Mouse (Mus musculus): ENCODE results near the gene Uqcc2. TPM values are rescaled to one million over a fixed set of nuclear protein-coding genes. Genes with fewer than 3 reads are reported as not detected.

Gene Uqcc2
- polyA plus RNA-seq, 1 experiment from 2014 or later, result 267 TPM

DNA sequence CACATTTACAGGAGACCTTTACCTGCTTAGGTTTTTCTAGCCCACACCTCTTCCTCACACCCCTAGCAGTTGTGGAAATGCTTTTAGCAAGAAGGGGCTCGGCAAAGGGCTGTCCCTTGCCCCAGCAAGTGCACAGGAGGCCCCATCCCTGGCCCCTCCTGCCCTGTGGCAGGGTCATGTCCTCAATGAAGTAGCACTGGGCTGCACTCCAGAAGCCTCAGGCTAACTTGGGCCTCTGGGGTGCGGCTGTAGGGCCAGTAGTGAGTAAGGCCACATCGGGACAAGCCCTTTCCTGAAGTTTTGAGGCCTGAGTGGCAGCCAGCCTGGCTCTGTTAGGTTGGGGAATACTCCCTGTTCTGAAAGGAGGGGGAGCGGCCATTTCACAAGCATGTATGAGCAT lies 27.2 kb upstream of the Uqcc2 start:
- WGBS, result 58% methylated on average over 4 of the region's 4 CpGs
- Histone ChIP-seq H3K9ac (ENCODE audit: low read length) (0 out of 2 replicates have a peak overlapping the region, but pooled peaks have one; percentile 43), H3K9me3 (replicated peaks; ENCODE audit: control insufficient read depth, low read length) (no peaks in the 10 kb centered on the region), H3K4me1 (ENCODE audit: control insufficient read depth, insufficient read depth, low read length) (no peaks in the 10 kb centered on the region; the same call in 1 of the 2 replicates), H3K4me2 (ENCODE audit: low read depth, low read length) (no peak overlapping the region), H3K36me3 (ENCODE audit: control insufficient read depth, insufficient read depth, low read length) (no peaks in the 10 kb centered on the region), H3K4me3 (replicated peaks; ENCODE audit: low read length) (no peak overlapping the region), H3K27ac (ENCODE audit: low read length) (peak overlapping the region; percentile 41; the same call in 1 of the 2 replicates), H3K27me3 (ENCODE audit: control insufficient read depth, insufficient read depth, low read length) (no peaks in the 10 kb centered on the region)
- ATAC-seq (ENCODE audit: insufficient read depth, low FRiP score), result no peak

DNA sequence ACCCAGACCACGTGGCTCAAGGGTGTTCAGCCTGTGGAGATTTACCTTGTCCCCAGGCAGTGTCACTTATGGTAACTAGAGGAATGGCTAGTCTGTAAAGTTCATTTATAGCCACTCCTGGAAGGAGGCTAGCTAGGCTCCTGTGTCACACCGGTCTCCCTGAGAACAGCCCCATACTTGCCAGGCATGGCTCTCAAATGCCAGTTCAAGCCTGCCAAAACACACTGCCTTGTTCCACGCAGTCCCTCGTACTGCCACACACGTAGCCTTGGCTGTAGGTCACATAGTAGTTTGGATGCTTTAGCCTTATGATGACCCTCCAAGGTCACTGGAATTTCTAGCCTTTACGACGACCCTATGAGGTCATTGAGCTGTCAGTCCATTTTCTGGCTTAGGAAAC lies 25.5 kb upstream of the Uqcc2 start:
- Histone ChIP-seq H3K27me3 (ENCODE audit: control insufficient read depth, insufficient read depth, low read length) (no peaks in the 10 kb centered on the region), H3K9me3 (replicated peaks; ENCODE audit: control insufficient read depth, low read length) (no peaks in the 10 kb centered on the region), H3K27ac (ENCODE audit: low read length) (no peak overlapping the region), H3K9ac (ENCODE audit: low read length) (no peak overlapping the region), H3K4me2 (ENCODE audit: low read depth, low read length) (no peak overlapping the region), H3K4me3 (replicated peaks; ENCODE audit: low read length) (no peak overlapping the region), H3K36me3 (ENCODE audit: control insufficient read depth, insufficient read depth, low read length) (no peaks in the 10 kb centered on the region), H3K4me1 (ENCODE audit: control insufficient read depth, insufficient read depth, low read length) (peaks cover under 1% of the 10 kb centered on the region; the same call in 1 of the 2 replicates)
- WGBS, result 71% methylated on average over 7 of the region's 7 CpGs
- ATAC-seq (ENCODE audit: insufficient read depth, low FRiP score), result no peak

DNA sequence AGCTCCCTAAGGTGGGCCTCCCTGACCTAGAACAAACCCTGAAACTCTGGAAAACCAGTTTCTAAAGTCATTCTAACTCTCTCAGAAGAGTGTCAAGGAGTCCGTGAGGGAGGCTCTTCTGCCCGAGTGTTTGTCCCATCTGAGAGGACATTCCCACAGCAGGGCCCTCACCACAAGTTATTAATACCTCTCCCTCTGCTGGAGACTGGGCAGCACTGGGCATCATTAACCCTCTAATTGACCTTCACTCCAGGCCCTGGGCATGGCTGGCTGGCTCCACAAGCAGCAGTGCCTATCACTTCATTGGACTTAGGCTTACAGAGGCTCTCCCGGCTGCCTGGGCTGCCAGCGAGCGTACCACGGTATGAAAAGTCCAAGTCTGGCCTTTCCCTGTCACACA lies 24.7 kb upstream of the Uqcc2 start:
- peaks cover 8% of the 10 kb centered on the region; the same call in 1 of the 2 replicates for H3K4me1 ChIP-seq (ENCODE audit: control insufficient read depth, insufficient read depth, low read length)
- 83% methylated on average over 6 of the region's 6 CpGs for WGBS
- no peaks in the 10 kb centered on the region for H3K9me3 ChIP-seq (replicated peaks; ENCODE audit: control insufficient read depth, low read length)
- no peak overlapping the region for H3K4me2 ChIP-seq (ENCODE audit: low read depth, low read length)
- no peak overlapping the region for H3K4me3 ChIP-seq (replicated peaks; ENCODE audit: low read length)
- no peak for ATAC-seq (ENCODE audit: insufficient read depth, low FRiP score)
- no peaks in the 10 kb centered on the region for H3K36me3 ChIP-seq (ENCODE audit: control insufficient read depth, insufficient read depth, low read length)
- no peak overlapping the region for H3K9ac ChIP-seq (ENCODE audit: low read length)
- H3K27me3 ChIP-seq (ENCODE audit: control insufficient read depth, insufficient read depth, low read length), result no peaks in the 10 kb centered on the region
- H3K27ac ChIP-seq (ENCODE audit: low read length), result no peak overlapping the region

DNA sequence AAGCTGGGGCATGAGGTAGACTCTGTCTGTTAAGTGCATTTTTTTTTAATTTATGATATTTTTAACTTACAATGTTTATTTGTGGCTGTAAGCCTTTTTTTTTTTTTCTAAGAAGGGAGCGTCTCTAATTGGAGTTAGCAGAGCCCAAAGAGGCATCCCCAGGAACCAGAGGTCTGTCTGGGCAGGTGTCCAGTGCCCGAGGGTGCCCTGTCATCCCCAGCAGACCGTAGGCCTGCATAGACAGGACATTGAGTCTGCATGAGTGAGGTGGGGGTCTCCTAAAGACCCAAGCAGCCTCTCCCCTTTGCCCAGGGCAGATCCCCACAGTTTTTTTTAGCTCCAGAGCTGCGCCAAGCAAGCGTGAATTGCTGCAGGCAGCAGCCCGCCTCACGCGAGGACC lies 22.0 kb upstream of the Uqcc2 start:
- WGBS, result 76% methylated on average over 8 of the region's 8 CpGs
- H3K9ac ChIP-seq (ENCODE audit: low read length), result no peak overlapping the region
- H3K36me3 ChIP-seq (ENCODE audit: control insufficient read depth, insufficient read depth, low read length), result no peaks in the 10 kb centered on the region
- no peak for ATAC-seq (ENCODE audit: insufficient read depth, low FRiP score)
- no peaks in the 10 kb centered on the region for H3K9me3 ChIP-seq (replicated peaks; ENCODE audit: control insufficient read depth, low read length)
- no peak overlapping the region for H3K4me3 ChIP-seq (replicated peaks; ENCODE audit: low read length)
- H3K4me2 ChIP-seq (ENCODE audit: low read depth, low read length), result no peak overlapping the region
- H3K4me1 ChIP-seq (ENCODE audit: control insufficient read depth, insufficient read depth, low read length), result peaks cover 16% of the 10 kb centered on the region; the same call in 1 of the 2 replicates
- no peak overlapping the region for H3K27ac ChIP-seq (ENCODE audit: low read length)
- no peaks in the 10 kb centered on the region for H3K27me3 ChIP-seq (ENCODE audit: control insufficient read depth, insufficient read depth, low read length)

DNA sequence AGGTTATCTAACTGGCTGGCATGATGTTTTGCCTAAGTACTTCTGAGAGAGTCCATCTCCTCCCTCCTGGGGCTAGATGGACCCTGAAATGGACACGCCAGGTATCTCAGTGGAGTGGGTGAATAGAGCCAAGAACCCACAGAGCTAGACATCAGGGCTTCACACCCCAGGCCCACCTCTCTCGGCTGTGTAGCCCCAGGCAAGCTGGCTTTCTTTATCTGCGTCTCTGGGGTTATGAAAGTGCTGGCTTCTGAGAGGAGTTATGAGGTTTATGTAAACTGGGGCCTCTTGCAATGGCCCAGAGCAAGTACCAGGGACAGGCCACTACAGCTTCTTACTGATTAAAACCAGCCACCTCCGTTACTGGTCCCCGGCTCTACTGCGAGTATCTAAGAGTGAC lies 21.2 kb upstream of the Uqcc2 start:
- WGBS, result 74% methylated on average over 6 of the region's 6 CpGs
- Histone ChIP-seq H3K4me2 (ENCODE audit: low read depth, low read length) (no peak overlapping the region), H3K9ac (ENCODE audit: low read length) (no peak overlapping the region), H3K27me3 (ENCODE audit: control insufficient read depth, insufficient read depth, low read length) (no peaks in the 10 kb centered on the region), H3K4me1 (ENCODE audit: control insufficient read depth, insufficient read depth, low read length) (peaks cover 16% of the 10 kb centered on the region; the same call in 1 of the 2 replicates), H3K9me3 (replicated peaks; ENCODE audit: control insufficient read depth, low read length) (no peaks in the 10 kb centered on the region), H3K36me3 (ENCODE audit: control insufficient read depth, insufficient read depth, low read length) (no peaks in the 10 kb centered on the region), H3K27ac (ENCODE audit: low read length) (peak overlapping the region; percentile 93; the same call in 1 of the 2 replicates), H3K4me3 (replicated peaks; ENCODE audit: low read length) (no peak overlapping the region)
- ATAC-seq (ENCODE audit: insufficient read depth, low FRiP score), result no peak

DNA sequence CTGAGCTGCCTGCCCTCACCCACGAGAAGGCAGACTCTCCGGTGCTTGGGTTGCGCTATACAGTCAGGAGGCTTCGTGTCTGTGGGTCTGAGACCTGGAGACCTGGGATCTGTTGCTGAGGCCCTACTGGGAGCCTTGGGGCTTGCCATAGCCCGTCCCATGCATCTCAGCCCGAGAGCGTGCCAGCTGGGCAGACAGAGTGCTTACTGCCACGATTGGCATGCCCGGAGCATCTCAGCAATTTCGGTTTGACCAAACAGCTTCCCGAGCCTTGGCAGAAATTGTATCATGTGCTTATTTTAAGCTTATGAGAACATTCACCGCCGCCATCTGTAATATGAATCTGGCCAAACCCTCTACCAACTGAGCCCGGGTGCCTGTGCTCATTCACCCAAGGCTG lies 20.5 kb upstream of the Uqcc2 start:
- ATAC-seq (ENCODE audit: insufficient read depth, low FRiP score), result no peak
- no peak overlapping the region for H3K4me2 ChIP-seq (ENCODE audit: low read depth, low read length)
- no peak overlapping the region for H3K4me3 ChIP-seq (replicated peaks; ENCODE audit: low read length)
- no peaks in the 10 kb centered on the region for H3K36me3 ChIP-seq (ENCODE audit: control insufficient read depth, insufficient read depth, low read length)
- H3K9ac ChIP-seq (ENCODE audit: low read length), result no peak overlapping the region; the same call in 1 of the 2 replicates
- peak overlapping the region; percentile 93 for H3K27ac ChIP-seq (ENCODE audit: low read length)
- WGBS, result 85% methylated on average over 14 of the region's 14 CpGs
- H3K27me3 ChIP-seq (ENCODE audit: control insufficient read depth, insufficient read depth, low read length), result no peaks in the 10 kb centered on the region
- peaks cover 16% of the 10 kb centered on the region; the same call in 1 of the 2 replicates for H3K4me1 ChIP-seq (ENCODE audit: control insufficient read depth, insufficient read depth, low read length)
- H3K9me3 ChIP-seq (replicated peaks; ENCODE audit: control insufficient read depth, low read length), result no peaks in the 10 kb centered on the region

DNA sequence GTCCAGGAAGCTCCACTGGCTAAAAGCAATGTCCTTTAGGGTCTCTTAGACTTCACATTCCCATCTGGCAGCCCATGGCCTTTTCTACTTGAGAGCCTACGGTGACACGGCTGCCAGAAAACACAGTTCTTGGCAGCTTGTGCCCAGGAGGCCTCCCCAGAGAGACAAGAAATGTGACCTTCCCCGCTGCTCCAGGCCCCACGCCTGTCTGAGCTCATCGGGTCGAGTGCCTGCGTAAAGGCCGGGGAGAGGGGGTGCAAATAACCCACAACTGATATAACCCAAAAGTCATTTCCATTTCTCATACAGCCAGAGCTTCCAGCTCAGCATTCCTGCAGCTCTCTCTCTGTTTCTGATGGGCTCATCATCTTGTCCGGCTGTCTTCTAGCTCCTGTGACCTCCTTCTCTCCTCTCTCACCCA lies 20.1 kb upstream of the Uqcc2 start:
- Histone ChIP-seq H3K9ac (ENCODE audit: low read length) (peak overlapping the region; percentile 43), H3K4me3 (replicated peaks; ENCODE audit: low read length) (no peak overlapping the region), H3K27ac (ENCODE audit: low read length) (peak overlapping the region; percentile 93), H3K36me3 (ENCODE audit: control insufficient read depth, insufficient read depth, low read length) (no peaks in the 10 kb centered on the region), H3K4me2 (ENCODE audit: low read depth, low read length) (no peak overlapping the region), H3K4me1 (ENCODE audit: control insufficient read depth, insufficient read depth, low read length) (peaks cover 16% of the 10 kb centered on the region; the same call in 1 of the 2 replicates), H3K27me3 (ENCODE audit: control insufficient read depth, insufficient read depth, low read length) (no peaks in the 10 kb centered on the region), H3K9me3 (replicated peaks; ENCODE audit: control insufficient read depth, low read length) (no peaks in the 10 kb centered on the region)
- WGBS, result 47% methylated on average over 9 of the region's 9 CpGs
- ATAC-seq (ENCODE audit: insufficient read depth, low FRiP score), result no peak

DNA sequence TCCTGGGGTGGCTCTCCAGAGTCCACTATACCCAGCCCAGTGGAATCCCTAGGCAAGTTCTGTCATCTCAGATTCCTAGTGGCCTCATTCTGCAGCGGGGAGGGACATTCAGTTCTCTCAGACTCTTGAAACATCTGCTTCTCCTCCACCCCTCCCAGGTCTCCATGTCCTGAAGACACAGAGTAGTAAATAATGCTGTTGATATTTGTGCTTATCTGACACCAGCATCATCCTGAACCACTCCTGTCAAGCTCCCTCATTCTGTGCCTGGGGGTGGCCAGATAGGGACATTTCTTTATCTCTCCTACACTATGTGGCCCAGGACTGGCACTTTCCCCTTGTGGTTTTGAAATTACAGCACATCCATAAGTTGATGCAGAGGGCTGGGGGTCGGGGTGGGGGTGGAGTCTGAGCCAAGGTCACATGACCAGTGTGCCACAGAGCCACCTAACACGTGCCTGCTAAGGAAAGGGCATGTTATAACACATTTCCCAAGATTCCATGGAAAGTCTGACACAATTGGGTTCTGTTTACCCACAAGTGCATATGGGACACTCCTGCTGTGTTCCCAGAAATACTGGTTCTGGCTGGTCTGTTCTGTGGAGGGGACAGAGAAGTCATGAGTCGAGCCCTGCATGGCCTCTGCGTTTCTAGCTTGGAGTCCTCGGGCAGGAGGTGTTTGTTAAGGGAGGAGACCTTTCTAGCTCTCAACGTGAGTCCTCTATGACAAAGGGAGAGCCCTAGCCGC lies 19.4 kb upstream of the Uqcc2 start:
- Histone ChIP-seq H3K27ac (ENCODE audit: low read length) (peak overlapping the region; percentile 93), H3K9ac (ENCODE audit: low read length) (peak overlapping the region; percentile 43)

DNA sequence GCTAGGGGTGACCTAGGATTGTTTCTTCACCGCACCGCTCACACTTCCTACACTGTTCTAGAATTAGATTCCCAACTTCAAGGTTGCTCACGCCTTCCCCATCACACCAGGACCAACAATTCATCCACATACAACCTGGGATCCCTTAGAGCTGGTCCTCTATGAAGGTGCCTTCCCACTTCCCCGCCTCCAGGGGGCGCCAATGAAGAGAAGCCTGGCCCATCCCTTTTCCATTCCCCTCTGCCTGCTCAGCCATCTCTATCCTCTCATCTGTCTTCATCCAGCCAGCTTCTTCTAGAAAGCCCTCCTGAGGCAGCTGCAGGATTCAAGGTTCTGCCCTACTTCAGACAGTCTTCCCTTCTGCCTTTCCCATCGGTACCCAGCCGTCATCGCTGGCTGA lies 17.7 kb upstream of the Uqcc2 start:
- H3K4me1 ChIP-seq (ENCODE audit: control insufficient read depth, insufficient read depth, low read length), result peaks cover 16% of the 10 kb centered on the region; the same call in 1 of the 2 replicates
- H3K36me3 ChIP-seq (ENCODE audit: control insufficient read depth, insufficient read depth, low read length), result no peaks in the 10 kb centered on the region
- no peak for ATAC-seq (ENCODE audit: insufficient read depth, low FRiP score)
- 70% methylated on average over 8 of the region's 8 CpGs for WGBS
- H3K4me3 ChIP-seq (replicated peaks; ENCODE audit: low read length), result no peak overlapping the region
- H3K4me2 ChIP-seq (ENCODE audit: low read depth, low read length), result no peak overlapping the region
- no peaks in the 10 kb centered on the region for H3K9me3 ChIP-seq (replicated peaks; ENCODE audit: control insufficient read depth, low read length)
- no peak overlapping the region for H3K27ac ChIP-seq (ENCODE audit: low read length)
- H3K9ac ChIP-seq (ENCODE audit: low read length), result no peak overlapping the region
- H3K27me3 ChIP-seq (ENCODE audit: control insufficient read depth, insufficient read depth, low read length), result no peaks in the 10 kb centered on the region

More for the DNA sequence above, 19.4 kb upstream of the Uqcc2 start:
- Histone ChIP-seq H3K36me3 (ENCODE audit: control insufficient read depth, insufficient read depth, low read length) (no peaks in the 10 kb centered on the region), H3K4me3 (replicated peaks; ENCODE audit: low read length) (no peak overlapping the region), H3K9me3 (replicated peaks; ENCODE audit: control insufficient read depth, low read length) (no peaks in the 10 kb centered on the region), H3K27me3 (ENCODE audit: control insufficient read depth, insufficient read depth, low read length) (no peaks in the 10 kb centered on the region), H3K4me1 (ENCODE audit: control insufficient read depth, insufficient read depth, low read length) (peaks cover 16% of the 10 kb centered on the region; the same call in 1 of the 2 replicates), H3K4me2 (ENCODE audit: low read depth, low read length) (no peak overlapping the region)
- 41% methylated on average over 8 of the region's 8 CpGs for WGBS
- peak; percentile 69 for ATAC-seq (ENCODE audit: insufficient read depth, low FRiP score)
